Mouse (Mus musculus) liver, embryonic 14 days (tissue): Measurements from ENCODE around the gene Gde1. TPM values are rescaled to one million over a fixed set of nuclear protein-coding genes. Genes with fewer than 3 reads are reported as not detected.

Experiments used
- polyA plus RNA-seq: library from polyadenylated mRNA; depleted of rRNA; stranded (reverse); fragments of >200 nt; gene quantifications from 2 replicates; pipeline ENCODE4 v1.2.3, GENCODE M21; 2012; rRNA removed

The Gde1 gene
- 26.3 and 30.1 TPM in 2 replicates for polyA plus RNA-seq

DNA sequence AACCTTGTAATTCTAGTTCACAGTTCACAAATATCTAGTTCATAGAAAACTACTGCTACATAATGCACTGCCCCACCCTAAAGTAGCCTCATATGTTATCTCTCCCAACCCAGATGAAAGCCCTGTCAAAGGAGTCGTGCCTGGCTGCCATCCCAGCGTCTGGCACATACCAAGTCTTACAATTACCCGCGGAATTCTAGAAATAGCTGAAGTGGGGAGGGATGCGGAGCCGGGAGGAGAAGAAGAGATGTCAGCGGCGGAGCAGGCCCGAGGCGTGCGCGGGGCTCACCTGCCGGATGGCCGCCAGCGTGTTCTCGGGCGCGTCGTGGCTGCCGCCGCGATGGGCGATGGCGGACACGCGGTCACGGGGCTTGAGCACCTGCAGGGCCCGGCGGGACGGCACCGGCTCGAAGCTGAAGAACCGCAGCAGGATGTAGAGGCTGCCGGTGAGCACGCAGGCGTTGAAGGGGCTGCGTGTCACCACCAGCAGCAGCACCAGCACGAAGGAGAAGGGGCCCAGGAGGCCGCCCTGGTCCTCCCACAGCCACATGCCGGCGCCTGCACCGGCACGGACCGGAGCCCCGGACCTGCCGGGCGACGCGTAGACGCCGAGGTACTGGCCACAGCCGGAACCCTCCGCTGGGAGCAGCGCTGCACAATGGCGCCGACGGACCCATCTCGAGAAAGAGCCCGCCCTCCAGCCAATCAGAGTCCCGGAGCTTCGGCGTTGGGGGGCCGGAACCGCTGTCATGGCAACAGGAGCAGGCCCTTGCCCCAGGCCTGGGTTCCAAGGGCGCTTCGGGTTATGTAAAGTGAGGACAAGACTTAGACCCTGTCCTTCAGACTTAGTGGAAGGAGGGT, at the start of gene Gde1:
Gene Gde1, minus strand, starts transcription at position 678 of the 861 bp plus-strand sequence.

DNA sequence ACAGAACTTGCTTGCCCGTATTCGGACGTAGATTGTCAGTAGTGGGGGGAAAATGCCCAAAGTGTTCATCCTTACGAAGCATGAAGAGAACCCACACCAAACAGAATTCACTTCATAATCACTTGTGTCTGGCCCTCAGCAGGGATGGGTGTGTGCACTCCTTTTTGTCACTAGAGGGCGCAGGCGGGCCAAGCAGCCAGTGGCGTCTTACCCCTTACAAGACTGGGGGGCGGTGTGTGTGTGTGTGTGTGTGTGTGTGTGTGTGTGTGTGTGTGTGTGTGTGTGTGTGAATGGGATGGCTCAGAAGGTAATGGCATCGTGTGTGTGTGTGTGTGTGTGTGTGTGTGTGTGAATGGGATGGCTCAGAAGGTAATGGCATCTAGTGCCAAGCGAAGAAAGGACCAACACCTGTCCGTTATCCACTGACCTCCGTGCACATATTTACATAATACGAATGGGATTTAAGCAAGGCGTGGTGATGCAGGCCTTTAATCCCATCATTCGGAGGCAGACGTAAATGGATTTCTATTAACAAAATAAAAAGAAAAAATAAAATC, 34.5 kb upstream of the Gde1 start, which contains the start of gene Vps35l:
Gene Vps35l, plus strand, starts transcription at position 252 of the 557 bp plus-strand sequence.

DNA sequence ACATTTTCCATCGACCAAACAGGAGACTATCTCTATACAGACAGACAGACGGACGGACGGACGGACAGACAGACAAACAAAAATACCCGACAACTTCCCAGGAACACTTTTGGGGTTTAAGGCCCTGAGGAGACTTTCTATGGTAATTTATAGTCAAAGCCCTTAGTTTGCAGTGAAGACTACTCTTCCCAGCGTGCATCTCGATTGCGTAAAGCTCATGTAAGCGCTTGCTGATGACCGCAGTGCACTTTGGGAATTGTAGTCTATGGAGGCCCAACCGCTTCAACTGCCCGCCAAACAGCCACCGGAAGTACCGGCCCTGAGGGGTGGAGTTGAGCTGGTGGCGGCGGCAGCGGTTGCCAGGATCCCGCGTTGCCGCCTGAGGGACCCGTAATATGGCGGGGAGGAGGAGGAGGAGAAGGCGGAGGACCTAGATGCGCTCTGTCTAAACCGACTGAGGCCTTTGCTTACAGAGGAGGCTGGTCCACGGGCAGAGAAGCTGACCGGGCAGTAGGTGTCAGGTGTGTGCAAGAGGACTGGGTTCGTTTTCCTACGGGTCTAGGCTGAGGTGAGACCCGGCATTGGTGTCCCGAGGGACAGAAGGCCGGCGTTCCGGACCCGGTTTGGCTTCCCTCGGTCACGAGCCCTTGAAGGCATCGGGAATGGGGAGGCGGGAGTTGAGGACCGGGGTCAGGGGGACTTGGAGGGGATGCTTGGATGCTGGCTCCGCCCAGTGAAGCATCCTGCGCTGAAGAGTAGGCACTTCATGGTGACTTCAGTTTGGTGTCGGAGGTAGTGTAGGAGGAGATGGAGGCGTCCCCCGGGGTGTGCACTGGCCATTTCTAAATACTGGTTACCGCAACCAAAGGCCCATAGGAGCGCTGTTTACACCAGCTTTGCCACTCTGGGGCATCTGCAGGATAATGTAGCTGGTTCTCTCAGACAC, 6.9 kb upstream of the Gde1 start, which contains the start of gene Ccp110:
Gene Ccp110, plus strand, starts transcription at position 325 of the 946 bp plus-strand sequence.

Other genes with a start within 250 kb of the Gde1 start
- 1.3 and 1.7 TPM in 2 replicates for gene Itpripl2, start 213.8 kb downstream of the Gde1 start, polyA plus RNA-seq
- gene Coq7, start 172.4 kb downstream of the Gde1 start, polyA plus RNA-seq = 34.4 and 35.7 TPM in 2 replicates
- gene Tmc7, start 121.0 kb downstream of the Gde1 start, polyA plus RNA-seq = 0.13 and 0.19 TPM in 2 replicates
- gene Tmc5, start 108.5 kb downstream of the Gde1 start, polyA plus RNA-seq = 0.01 TPM in 1 of 2 replicates, not detected in the other
- gene Ccp110, start 6.8 kb upstream of the Gde1 start, polyA plus RNA-seq = 13.4 and 16.2 TPM in 2 replicates
- gene Vps35l, start 34.4 kb upstream of the Gde1 start, polyA plus RNA-seq = 20.6 and 26.5 TPM in 2 replicates
- 0.29 and 0.32 TPM in 2 replicates for gene Iqck, start 150.0 kb upstream of the Gde1 start, polyA plus RNA-seq
- 10.6 and 12.1 TPM in 2 replicates for gene Knop1, start 150.5 kb upstream of the Gde1 start, polyA plus RNA-seq